Mouse (Mus musculus): ENCODE results near the gene Slc2a4.

- TF ChIP-seq CTCF (conservative IDR thresholded peaks at IDR 0.05; ENCODE audit: insufficient read depth, insufficient read length, low read depth, low read length) = no peak
- TF ChIP-seq POLR2A (IDR thresholded peaks at IDR 0.05; ENCODE audit: low read depth, low read length) = no peak
These were observed 46.6 kb upstream of the Slc2a4 start for GRCm38 (mm10) chr11:69994401-69995090.
